Mouse (Mus musculus) myocyte (in vitro differentiated cells): ENCODE results near the gene Chn2.

Source experiments
- CEBPB ChIP-seq: IDR thresholded peaks from 2 replicates; pipeline ENCODE4 v1.6.1; 2011; ENCODE audit warnings: mild to moderate bottlenecking, moderate library complexity; ENCODE audit not compliant: poor library complexity, insufficient read depth, severe bottlenecking
- E2F4 ChIP-seq: IDR thresholded peaks from one replicate; pipeline ENCODE4 v1.6.1; 2011; ENCODE audit warnings: mild to moderate bottlenecking, control low read depth, moderate library complexity; ENCODE audit not compliant: insufficient read depth
- MAX ChIP-seq: IDR thresholded peaks from one replicate; pipeline ENCODE4 v1.6.1; 2011; ENCODE audit warnings: low read depth, mild to moderate bottlenecking, control low read depth
- MYOD1 ChIP-seq, 3 experiments: IDR thresholded peaks; one replicate each; pipeline ENCODE4 v1.6.1; 2011; ENCODE audit warnings: control low read depth in 2 of 3, low read depth in 2 of 3, mild to moderate bottlenecking in 2 of 3, moderate library complexity in 1 of 3; ENCODE audit not compliant: insufficient read length in 2 of 3, control insufficient read depth in 1 of 3
- MYOG ChIP-seq, 3 experiments: IDR thresholded peaks; one replicate each; pipeline ENCODE4 v1.6.1; 2011; ENCODE audit warnings: control low read depth in 2 of 3, low read depth in 2 of 3, mild to moderate bottlenecking in 2 of 3; ENCODE audit not compliant: insufficient read length in 2 of 3, control insufficient read depth in 1 of 3, insufficient read depth in 1 of 3
- POLR2A ChIP-seq: IDR thresholded peaks from one replicate; pipeline ENCODE4 v1.6.1; 2011; ENCODE audit warnings: low read depth, mild to moderate bottlenecking, control low read depth, moderate library complexity; ENCODE audit not compliant: insufficient read length
- POLR2AphosphoS2 ChIP-seq: IDR thresholded peaks from one replicate; pipeline ENCODE4 v1.6.1; 2011; ENCODE audit warnings: low read depth, control low read depth; ENCODE audit not compliant: insufficient read length
- REST ChIP-seq: IDR thresholded peaks from one replicate; pipeline ENCODE4 v1.6.1; 2011; ENCODE audit warnings: mild to moderate bottlenecking, control low read depth, moderate library complexity; ENCODE audit not compliant: insufficient read depth, insufficient read length
- SRF ChIP-seq: IDR thresholded peaks from one replicate; pipeline ENCODE4 v1.6.1; 2011; ENCODE audit warnings: low read depth; ENCODE audit not compliant: control insufficient read depth, insufficient read length
- TCF12 ChIP-seq: IDR thresholded peaks from one replicate; pipeline ENCODE4 v1.6.1; 2011; ENCODE audit warnings: mild to moderate bottlenecking, control low read depth; ENCODE audit not compliant: poor library complexity, insufficient read depth, severe bottlenecking
- TCF3 ChIP-seq: IDR thresholded peaks from one replicate; pipeline ENCODE4 v1.6.1; 2011; ENCODE audit warnings: low read depth, control low read depth; ENCODE audit not compliant: insufficient read length
- USF1 ChIP-seq: IDR thresholded peaks from one replicate; pipeline ENCODE4 v1.6.1; 2011; ENCODE audit warnings: low read depth, mild to moderate bottlenecking, control low read depth, moderate library complexity

- TF ChIP-seq POLR2A (no peak), REST (no peak), MAX (no peak), USF1 (no peak), POLR2AphosphoS2 (no peak), CEBPB (no peak), TCF12 (no peak), MYOD1 (IDR thresholded peaks at IDR 0.05; ENCODE audit: control insufficient read depth in 1 of 3, insufficient read length in 2 of 3, low read depth in 2 of 3) (no peak), E2F4 (no peak), SRF (no peak), MYOG (IDR thresholded peaks at IDR 0.05; ENCODE audit: control insufficient read depth in 1 of 3, insufficient read depth in 1 of 3, insufficient read length in 2 of 3, low read depth in 2 of 3) (no peak), TCF3 (no peak)
Measured at GRCm38 (mm10) chr6:54023846-54024245, 15.5 kb upstream of the Chn2 start.
